Mouse (Mus musculus) kidney, adult 11 months (tissue): Measurements from ENCODE around the gene Gnb1.
A peak's percentile ranks its signal among the peaks of the same experiment; 100 is the strongest.

Source experiments
- DNase-seq: peaks from one replicate; pipeline ENCODE4 v3.0.0; 2022

The Gnb1 gene

GRCm38 (mm10) chr4:155487746-155488145, 3.4 kb upstream of the Gnb1 start:
- DNase-seq, result no peak

- peak; percentile 91 for DNase-seq
These were observed 2.7 kb upstream of the Gnb1 start for GRCm38 (mm10) chr4:155488232-155489025.

GRCm38 (mm10) chr4:155489101-155489970, 1.8 kb upstream of the Gnb1 start:
- DNase-seq, result no peak

GRCm38 (mm10) chr4:155490456-155490855, 705 bp upstream of the Gnb1 start:
- no peak for DNase-seq

- DNase-seq, result no peak
These were observed 469 bp downstream of the Gnb1 start for GRCm38 (mm10) chr4:155491529-155492130.

GRCm38 (mm10) chr4:155492131-155492633, 1.0 kb downstream of the Gnb1 start:
- DNase-seq, result no peak

GRCm38 (mm10) chr4:155494891-155495290, 3.7 kb downstream of the Gnb1 start:
- no peak for DNase-seq

GRCm38 (mm10) chr4:155497963-155498362, 6.8 kb downstream of the Gnb1 start:
- no peak for DNase-seq

- DNase-seq, result no peak
These were observed 10.0 kb downstream of the Gnb1 start for GRCm38 (mm10) chr4:155501126-155501525.

- DNase-seq, result no peak
These were observed 13.9 kb downstream of the Gnb1 start for GRCm38 (mm10) chr4:155505067-155505466.

- no peak for DNase-seq
These were observed 14.6 kb downstream of the Gnb1 start for GRCm38 (mm10) chr4:155505671-155506295.

- no peak for DNase-seq
These were observed 17.5 kb downstream of the Gnb1 start for GRCm38 (mm10) chr4:155508614-155509013.

- no peak for DNase-seq
These were observed 19.8 kb downstream of the Gnb1 start for GRCm38 (mm10) chr4:155510981-155511380.

- no peak for DNase-seq
These were observed 23.6 kb downstream of the Gnb1 start for GRCm38 (mm10) chr4:155514810-155515209.

GRCm38 (mm10) chr4:155517948-155518517, 26.9 kb downstream of the Gnb1 start:
- no peak for DNase-seq

- no peak for DNase-seq
These were observed 31.2 kb downstream of the Gnb1 start for GRCm38 (mm10) chr4:155522327-155522726.

- no peak for DNase-seq
These were observed 34.6 kb downstream of the Gnb1 start for GRCm38 (mm10) chr4:155525751-155526150.

- DNase-seq, result no peak
These were observed 38.1 kb downstream of the Gnb1 start for GRCm38 (mm10) chr4:155529294-155529693.

GRCm38 (mm10) chr4:155549993-155550392, 58.8 kb downstream of the Gnb1 start:
- no peak for DNase-seq

GRCm38 (mm10) chr4:155550446-155550845, 59.3 kb downstream of the Gnb1 start:
- no peak for DNase-seq

- DNase-seq, result no peak
These were observed 59.9 kb downstream of the Gnb1 start for GRCm38 (mm10) chr4:155551073-155551472.

- no peak for DNase-seq
These were observed 61.9 kb downstream of the Gnb1 start for GRCm38 (mm10) chr4:155552917-155553532.
